Mouse (Mus musculus) spleen, embryonic (tissue): ENCODE results near the gene Ern1.

Source experiments
- CTCF ChIA-PET: fragments of 350-600 bp; sonication (Branson Sonifier 250); formaldehyde crosslinking; loops from one replicate; lab custom pipeline; 2022; lab: Charles Lee

Ern1 gene

DNA sequence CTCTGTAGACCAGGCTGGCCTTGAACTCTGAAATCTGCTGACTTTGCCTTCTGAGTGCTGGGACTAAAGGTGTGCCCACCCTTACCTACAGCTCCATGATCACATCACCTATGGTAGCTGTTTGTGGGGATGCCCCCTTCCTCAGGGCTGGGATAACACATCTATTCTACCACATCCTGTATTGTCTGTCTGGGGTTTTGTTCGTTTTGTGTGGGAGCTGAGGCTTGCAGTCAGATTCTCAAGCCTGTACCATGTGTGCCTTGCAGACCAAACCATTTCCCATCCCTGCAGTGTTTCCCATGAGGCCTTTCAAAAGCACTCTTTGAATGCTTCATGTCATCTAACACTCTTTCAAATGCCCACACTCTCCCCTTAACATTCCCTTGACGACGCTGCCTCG lies 135.7 kb downstream of the Ern1 start:
- CTCF ChIA-PET: no interaction called here

GRCm38 (mm10) chr11:106351253-106351652 lies 136.4 kb downstream of the Ern1 start:
- CTCF ChIA-PET: no interaction called here

GRCm38 (mm10) chr11:106350853-106351252 lies 136.8 kb downstream of the Ern1 start:
- CTCF ChIA-PET: no interaction called here

DNA sequence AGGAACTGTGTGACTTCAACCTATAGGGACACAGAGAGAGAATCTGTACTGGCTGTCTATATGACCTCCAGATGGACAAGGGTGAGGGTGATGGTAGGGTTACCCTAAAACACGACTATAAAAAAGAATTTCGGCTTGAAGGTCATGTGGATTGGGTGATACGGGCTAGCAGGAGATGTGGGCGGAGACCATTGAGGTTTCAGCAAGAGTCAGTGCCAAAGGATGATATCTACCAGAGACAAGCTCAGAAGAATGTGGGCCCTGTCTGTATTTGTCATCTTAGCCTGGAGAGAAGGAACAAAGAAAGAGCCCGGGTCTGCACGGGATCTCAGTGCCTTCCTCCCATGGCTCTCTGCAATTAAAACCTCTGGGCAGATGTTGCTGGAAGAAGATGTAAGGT lies 137.9 kb downstream of the Ern1 start:
- CTCF ChIA-PET: no interaction called here

DNA sequence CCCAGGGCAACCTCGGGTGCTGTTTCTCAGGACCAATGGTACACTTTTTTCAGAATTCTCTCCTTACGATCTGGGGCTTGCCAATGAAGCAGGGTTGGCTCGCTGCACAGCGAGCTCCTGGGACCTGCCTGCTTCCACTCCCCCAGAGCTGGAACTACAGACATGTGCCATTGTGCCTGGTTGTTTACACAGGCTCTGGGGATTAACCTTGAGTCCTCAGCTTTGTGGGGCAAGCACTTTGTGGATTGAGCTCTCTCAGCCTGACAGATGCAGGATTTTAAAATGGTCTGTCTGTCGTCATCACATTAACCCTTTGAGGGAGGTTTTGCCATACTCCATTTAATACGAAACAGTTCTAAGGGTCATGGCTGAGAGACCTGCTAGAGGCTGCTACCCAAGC lies 142.7 kb downstream of the Ern1 start:
- CTCF ChIA-PET: interaction anchor here (0.8 to 1.0 kb wide), 2 partner anchors 11 to 59 kb away, joined by 3 read pairs; no protein-coding TSS in a partner anchor
